Mouse (Mus musculus): ENCODE measurements around the gene Helz.

DNA sequence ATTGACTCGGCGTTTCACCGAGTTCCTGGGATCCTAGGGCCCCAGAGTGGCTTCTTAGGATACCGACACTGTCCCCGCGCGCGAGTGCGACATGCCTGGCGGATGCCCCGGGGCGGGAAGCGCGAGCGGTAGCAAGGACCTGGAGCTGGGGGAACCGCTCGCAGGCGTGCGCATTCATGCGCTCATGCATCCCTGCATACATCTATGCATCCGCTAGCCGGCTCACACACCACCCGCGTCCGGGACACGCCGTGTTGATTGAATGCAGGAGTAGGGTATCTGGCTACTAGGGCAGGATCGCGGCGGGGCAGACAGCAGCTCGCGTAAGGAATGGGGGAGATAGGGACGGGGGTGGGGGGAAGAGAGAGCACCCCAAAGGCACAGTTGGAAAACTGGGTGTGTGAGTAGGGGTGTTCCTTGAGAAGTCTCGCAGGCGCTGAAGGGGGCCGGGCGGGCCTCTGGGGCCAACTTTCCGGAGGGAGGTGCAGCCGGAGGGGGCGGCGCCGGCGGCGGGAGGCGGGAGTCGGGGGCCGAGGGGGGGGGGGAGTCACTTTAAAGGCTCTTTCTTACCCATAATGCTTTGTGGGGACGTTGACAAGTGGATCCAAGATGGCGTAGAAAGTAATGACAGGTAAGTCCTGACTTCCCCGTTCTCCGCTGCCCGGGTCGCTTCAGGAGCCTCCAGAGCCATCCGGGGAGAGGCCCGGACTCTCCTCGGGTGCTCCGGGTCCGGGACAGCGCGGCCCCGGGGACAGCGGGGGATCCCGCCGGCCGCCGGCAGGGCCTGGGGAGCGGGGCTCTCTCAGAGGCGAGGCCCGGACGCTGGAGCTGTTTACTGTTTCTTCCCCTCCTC is at the start of gene Helz:
- TF ChIP-seq CTCF (IDR thresholded peaks at IDR 0.05; ENCODE audit: extremely low read depth, insufficient read depth, insufficient read length, insufficient replicate concordance) (no peak), POLR2A (IDR thresholded peaks at IDR 0.05; ENCODE audit: low read depth, low read length) (peak; percentile 24; the same call in 1 of the 2 replicates)

Measured in spleen, adult 2 months (tissue).